In genomic region chr1:191509131-191509530, GRCm38 (mm10) we compare ENCODE assay signal across 13 mouse cellular contexts.
"Had no signal": no experiment of that assay in that cellular context is flagged by ENCODE, and none has a peak within 500 bp of the region (broad histone marks: within the 10 kb centered on the region; RNA-seq: fewer than 3 reads in every experiment).

No protein-coding gene starts in this region.

- DNase-seq: lung, adult 18-20 months; lung, embryonic 14.5 days; lung, postnatal 14 days; lung, postnatal 36 days; midbrain, embryonic 14.5 days; retina, postnatal 1 day; right cerebral cortex, adult 18-20 months; right cerebral cortex, postnatal 25 days; right cerebral cortex, postnatal 4 days; spleen, adult 18-20 months; thymus, adult 18-20 months; thymus, postnatal 14 days; thymus, postnatal 36 days had no signal
